Mouse (Mus musculus) heart, postnatal 0 days (tissue): ENCODE results near the gene Anapc7.

Experiments
- CTCF ChIP-seq: IDR thresholded peaks from 2 replicates; pipeline ENCODE4 v1.5.1; 2016; ENCODE audit warnings: antibody characterized with exemption, control low read depth, low read depth
- EP300 ChIP-seq: IDR thresholded peaks from 2 replicates; pipeline ENCODE4 v1.6.1; 2016; ENCODE audit warnings: antibody characterized with exemption, low read depth

GRCm38 (mm10) chr5:122411892-122412291, 9.6 kb upstream of the Anapc7 start:
- TF ChIP-seq CTCF (no peak), EP300 (no peak)
